ENCODE assay signal across 8 mouse cellular contexts in genomic region chr3:142620111-142620955, GRCm38 (mm10). TPM values are rescaled to one million over a fixed set of nuclear protein-coding genes. Genes with fewer than 3 reads are reported as not detected.
A peak's percentile ranks its signal among the peaks of the same experiment; 100 is the strongest.
DNase-seq lines count a peak whose midpoint lies in the region; ATAC-seq lines count a peak whose summit lies in the region.

Gbp2 (plus strand) TSS chr3:142620602.

- 0 out of 2 replicates have a peak within 1 kb of the TSS, but pooled peaks have one; percentile 13 for H3K4me2 ChIP-seq in limb, embryonic 12.5 days
- peak within 1 kb of the TSS; percentile 54 for H3K4me2 ChIP-seq in heart, embryonic 15.5 days
- peak within 1 kb of the TSS; percentile 57 for H3K4me2 ChIP-seq in liver, embryonic 12.5 days

- no peak within 1 kb of the TSS for H3K27ac ChIP-seq in limb, embryonic 12.5 days
- no peak within 1 kb of the TSS for H3K27ac ChIP-seq in limb, embryonic 10.5 days
- H3K27ac ChIP-seq in heart, embryonic 15.5 days: peak within 1 kb of the TSS; percentile 56
- peak within 1 kb of the TSS; percentile 40; the same call in 1 of the 2 replicates for H3K27ac ChIP-seq in liver, embryonic 12.5 days

- H3K9me3 ChIP-seq in limb, embryonic 12.5 days: no peaks in the 10 kb centered on the region
- no peaks in the 10 kb centered on the region for H3K9me3 ChIP-seq in limb, embryonic 10.5 days (replicated peaks)
- no peaks in the 10 kb centered on the region for H3K9me3 ChIP-seq in heart, embryonic 15.5 days (replicated peaks)
- no peaks in the 10 kb centered on the region for H3K9me3 ChIP-seq in liver, embryonic 12.5 days (replicated peaks)

- no peak for DNase-seq in limb, embryonic 10.5 days (ENCODE audit: low spot score)
- DNase-seq in adrenal gland, postnatal 10 days: peak; percentile 59
- peak; percentile 10 to 36 for DNase-seq in spleen, postnatal 36 days (ENCODE audit: low spot score in 2 of 2)
- DNase-seq in cerebellum, postnatal 4 days (ENCODE audit: low spot score in 2 of 2): no peak
- no peak for DNase-seq in cerebellum, postnatal 36 days

- no peaks in the 10 kb centered on the region for H3K4me1 ChIP-seq in limb, embryonic 12.5 days (replicated peaks)
- H3K4me1 ChIP-seq in limb, embryonic 10.5 days: no peaks in the 10 kb centered on the region
- peaks cover 2% of the 10 kb centered on the region; the same call in 1 of the 2 replicates for H3K4me1 ChIP-seq in heart, embryonic 15.5 days (replicated peaks)
- H3K4me1 ChIP-seq in liver, embryonic 12.5 days: peaks cover 6% of the 10 kb centered on the region; the same call in 1 of the 2 replicates

- no peak within 1 kb of the TSS for H3K9ac ChIP-seq in limb, embryonic 12.5 days (replicated peaks)
- no peak within 1 kb of the TSS for H3K9ac ChIP-seq in heart, embryonic 15.5 days
- 0 out of 2 replicates have a peak within 1 kb of the TSS, but pooled peaks have one; percentile 31 for H3K9ac ChIP-seq in liver, embryonic 12.5 days

- no peaks in the 10 kb centered on the region for H3K36me3 ChIP-seq in limb, embryonic 12.5 days
- H3K36me3 ChIP-seq in limb, embryonic 10.5 days: no peaks in the 10 kb centered on the region
- H3K36me3 ChIP-seq in heart, embryonic 15.5 days: no peaks in the 10 kb centered on the region
- H3K36me3 ChIP-seq in liver, embryonic 12.5 days: no peaks in the 10 kb centered on the region

- no peaks in the 10 kb centered on the region for H3K27me3 ChIP-seq in limb, embryonic 12.5 days
- H3K27me3 ChIP-seq in limb, embryonic 10.5 days (ENCODE audit: low read depth, poor library complexity, severe bottlenecking): no peaks in the 10 kb centered on the region
- no peaks in the 10 kb centered on the region for H3K27me3 ChIP-seq in heart, embryonic 15.5 days
- no peaks in the 10 kb centered on the region for H3K27me3 ChIP-seq in liver, embryonic 12.5 days (replicated peaks)

- no peak for ATAC-seq in limb, embryonic 12.5 days (ENCODE audit: insufficient number of reproducible peaks, insufficient read depth, low FRiP score, low TSS enrichment, low read depth)
- peak; percentile 27; the same call in 1 of the 2 replicates for ATAC-seq in heart, embryonic 15.5 days (replicated peaks; ENCODE audit: insufficient number of reproducible peaks, insufficient read depth, low FRiP score, low read depth)
- peak; percentile 37; the same call in 1 of the 2 replicates for ATAC-seq in liver, embryonic 12.5 days

- no peak within 1 kb of the TSS for H3K4me3 ChIP-seq in limb, embryonic 12.5 days (replicated peaks)
- H3K4me3 ChIP-seq in limb, embryonic 10.5 days: no peak within 1 kb of the TSS
- peak within 1 kb of the TSS; percentile 36 for H3K4me3 ChIP-seq in heart, embryonic 15.5 days
- peak within 1 kb of the TSS; percentile 41 for H3K4me3 ChIP-seq in liver, embryonic 12.5 days

- 66% methylated on average over 4 of the region's 4 CpGs for WGBS in limb, embryonic 12.5 days
- 79% methylated on average over 4 of the region's 4 CpGs for WGBS in limb, embryonic 10.5 days
- WGBS in heart, embryonic 15.5 days: 36% methylated on average over 4 of the region's 4 CpGs
- 35% methylated on average over 4 of the region's 4 CpGs for WGBS in liver, embryonic 12.5 days (ENCODE audit: insufficient replicate concordance)

RNA-seq across cellular contexts. Expression of gene Gbp2, which starts in this region (rescaled TPM):
- 0.10 TPM in 2 replicates for polyA plus RNA-seq in limb, embryonic 12.5 days (2016; fragmentation: Nextera tagmentation; extraction: Ambion mirVana)
- 0.16 TPM in 1 of 2 replicates, not detected in the other for polyA plus RNA-seq in limb, embryonic 10.5 days (2016; fragmentation: Nextera tagmentation; extraction: Ambion mirVana)
- total RNA-seq in adrenal gland, postnatal 10 days (2021): 10 to 100 TPM; 10.9 to 13.6 TPM
- polyA plus RNA-seq in heart, embryonic 15.5 days (2015; fragmentation: Nextera tagmentation; extraction: Ambion mirVana): 2.2 and 3.4 TPM in 2 replicates
- polyA plus RNA-seq in liver, embryonic 12.5 days (2016; fragmentation: Nextera tagmentation; extraction: Ambion mirVana): 1.9 and 2.1 TPM in 2 replicates

Comparison
In these comparisons a context has a peak if more than half of its experiments do, and no peak if none do; other contexts are left out.
1. H3K27ac ChIP-seq: peak in heart, embryonic 15.5 days (single experiment) and liver, embryonic 12.5 days (single experiment); none in limb, embryonic 12.5 days (single experiment) and limb, embryonic 10.5 days (single experiment).
2. H3K4me3 ChIP-seq: peak in heart, embryonic 15.5 days (single experiment) and liver, embryonic 12.5 days (single experiment); none in limb, embryonic 12.5 days (single experiment) and limb, embryonic 10.5 days (single experiment).
3. DNase-seq: peak in adrenal gland, postnatal 10 days (single experiment) and spleen, postnatal 36 days (2 of 2); none in limb, embryonic 10.5 days (single experiment), cerebellum, postnatal 4 days (0 of 2) and cerebellum, postnatal 36 days (0 of 2).
4. Peak in every context shown above with its lines, with median percentiles within 50 percentile points of each other: H3K4me2 ChIP-seq.